Mouse (Mus musculus): ENCODE results near the gene Trim8. TPM values are rescaled to one million over a fixed set of nuclear protein-coding genes. Genes with fewer than 3 reads are reported as not detected.

Gene Trim8
- polyA plus RNA-seq, 1 experiment, result not detected

- Histone ChIP-seq H3K27ac (ENCODE audit: insufficient read depth, low read depth, low read length) (no peak overlapping the region), H3K4me3 (ENCODE audit: insufficient read depth, low read depth, low read length) (peak overlapping the region; percentile 20), H3K4me1 (ENCODE audit: control insufficient read depth, insufficient read depth, low read length) (peaks cover 54% of the 10 kb centered on the region)
- TF ChIP-seq CTCF (IDR thresholded peaks at IDR 0.05; ENCODE audit: insufficient read depth, low read depth, low read length), result no peak
- TF ChIP-seq POLR2A (IDR thresholded peaks at IDR 0.05; ENCODE audit: insufficient read depth, low read depth, low read length), result no peak
- 44% methylated on average over 8 of the region's 8 CpGs for WGBS
These were observed 4.3 kb downstream of the Trim8 start for GRCm38 (mm10) chr19:46505646-46506371.

- peak overlapping the region; percentile 20 for H3K4me3 ChIP-seq (ENCODE audit: insufficient read depth, low read depth, low read length)
- H3K27ac ChIP-seq (ENCODE audit: insufficient read depth, low read depth, low read length), result no peak overlapping the region
- TF ChIP-seq CTCF (IDR thresholded peaks at IDR 0.05; ENCODE audit: insufficient read depth, low read depth, low read length) (no peak), POLR2A (IDR thresholded peaks at IDR 0.05; ENCODE audit: insufficient read depth, low read depth, low read length) (no peak)
- WGBS, result 22% methylated on average over 3 of the region's 3 CpGs
- H3K4me1 ChIP-seq (ENCODE audit: control insufficient read depth, insufficient read depth, low read length), result peaks cover 56% of the 10 kb centered on the region
These were observed 4.8 kb downstream of the Trim8 start for GRCm38 (mm10) chr19:46506372-46506717.

GRCm38 (mm10) chr19:46507181-46507581, 5.7 kb downstream of the Trim8 start:
- Histone ChIP-seq H3K4me3 (ENCODE audit: insufficient read depth, low read depth, low read length) (peak overlapping the region; percentile 10; the same call in 1 of the 2 replicates), H3K4me1 (ENCODE audit: control insufficient read depth, insufficient read depth, low read length) (peaks cover 57% of the 10 kb centered on the region), H3K27ac (ENCODE audit: insufficient read depth, low read depth, low read length) (peak overlapping the region; percentile 43)
- TF ChIP-seq POLR2A (IDR thresholded peaks at IDR 0.05; ENCODE audit: insufficient read depth, low read depth, low read length) (no peak), CTCF (IDR thresholded peaks at IDR 0.05; ENCODE audit: insufficient read depth, low read depth, low read length) (no peak)
- WGBS, result 24% methylated on average over 8 of the region's 8 CpGs

GRCm38 (mm10) chr19:46507806-46508205, 6.3 kb downstream of the Trim8 start:
- no peak overlapping the region for H3K4me3 ChIP-seq (ENCODE audit: insufficient read depth, low read depth, low read length)
- H3K27ac ChIP-seq (ENCODE audit: insufficient read depth, low read depth, low read length), result peak overlapping the region; percentile 43; the same call in 1 of the 2 replicates
- peaks cover 57% of the 10 kb centered on the region for H3K4me1 ChIP-seq (ENCODE audit: control insufficient read depth, insufficient read depth, low read length)
- TF ChIP-seq POLR2A (IDR thresholded peaks at IDR 0.05; ENCODE audit: insufficient read depth, low read depth, low read length), result no peak
- no peak for TF ChIP-seq CTCF (IDR thresholded peaks at IDR 0.05; ENCODE audit: insufficient read depth, low read depth, low read length)
- 42% methylated on average over 1 of the region's 1 CpGs for WGBS

- no peak overlapping the region for H3K4me3 ChIP-seq (ENCODE audit: insufficient read depth, low read depth, low read length)
- H3K27ac ChIP-seq (ENCODE audit: insufficient read depth, low read depth, low read length), result no peak overlapping the region; the same call in 1 of the 2 replicates
- peaks cover 57% of the 10 kb centered on the region for H3K4me1 ChIP-seq (ENCODE audit: control insufficient read depth, insufficient read depth, low read length)
- WGBS, result 59% methylated on average over 3 of the region's 3 CpGs
- no peak for TF ChIP-seq CTCF (IDR thresholded peaks at IDR 0.05; ENCODE audit: insufficient read depth, low read depth, low read length)
- TF ChIP-seq POLR2A (IDR thresholded peaks at IDR 0.05; ENCODE audit: insufficient read depth, low read depth, low read length), result no peak
These were observed 7.2 kb downstream of the Trim8 start for GRCm38 (mm10) chr19:46508738-46509137.

GRCm38 (mm10) chr19:46509202-46509601, 7.7 kb downstream of the Trim8 start:
- Histone ChIP-seq H3K4me3 (ENCODE audit: insufficient read depth, low read depth, low read length) (no peak overlapping the region), H3K27ac (ENCODE audit: insufficient read depth, low read depth, low read length) (no peak overlapping the region; the same call in 1 of the 2 replicates), H3K4me1 (ENCODE audit: control insufficient read depth, insufficient read depth, low read length) (peaks cover 57% of the 10 kb centered on the region)
- 61% methylated on average over 3 of the region's 3 CpGs for WGBS
- no peak for TF ChIP-seq POLR2A (IDR thresholded peaks at IDR 0.05; ENCODE audit: insufficient read depth, low read depth, low read length)
- no peak for TF ChIP-seq CTCF (IDR thresholded peaks at IDR 0.05; ENCODE audit: insufficient read depth, low read depth, low read length)

- TF ChIP-seq POLR2A (IDR thresholded peaks at IDR 0.05; ENCODE audit: insufficient read depth, low read depth, low read length) (no peak), CTCF (IDR thresholded peaks at IDR 0.05; ENCODE audit: insufficient read depth, low read depth, low read length) (no peak)
- WGBS, result 73% methylated on average over 4 of the region's 4 CpGs
- Histone ChIP-seq H3K4me3 (ENCODE audit: insufficient read depth, low read depth, low read length) (no peak overlapping the region), H3K27ac (ENCODE audit: insufficient read depth, low read depth, low read length) (no peak overlapping the region), H3K4me1 (ENCODE audit: control insufficient read depth, insufficient read depth, low read length) (peaks cover 57% of the 10 kb centered on the region)
These were observed 8.2 kb downstream of the Trim8 start for GRCm38 (mm10) chr19:46509736-46510135.

GRCm38 (mm10) chr19:46510401-46510800, 8.9 kb downstream of the Trim8 start:
- WGBS, result 33% methylated on average over 5 of the region's 5 CpGs
- H3K4me3 ChIP-seq (ENCODE audit: insufficient read depth, low read depth, low read length), result no peak overlapping the region
- no peak overlapping the region for H3K27ac ChIP-seq (ENCODE audit: insufficient read depth, low read depth, low read length)
- TF ChIP-seq CTCF (IDR thresholded peaks at IDR 0.05; ENCODE audit: insufficient read depth, low read depth, low read length) (no peak), POLR2A (IDR thresholded peaks at IDR 0.05; ENCODE audit: insufficient read depth, low read depth, low read length) (no peak)
- H3K4me1 ChIP-seq (ENCODE audit: control insufficient read depth, insufficient read depth, low read length), result peaks cover 51% of the 10 kb centered on the region

- H3K27ac ChIP-seq (ENCODE audit: insufficient read depth, low read depth, low read length), result no peak overlapping the region
- H3K4me1 ChIP-seq (ENCODE audit: control insufficient read depth, insufficient read depth, low read length), result peaks cover 46% of the 10 kb centered on the region
- H3K4me3 ChIP-seq (ENCODE audit: insufficient read depth, low read depth, low read length), result no peak overlapping the region
- TF ChIP-seq POLR2A (IDR thresholded peaks at IDR 0.05; ENCODE audit: insufficient read depth, low read depth, low read length), result no peak
- no peak for TF ChIP-seq CTCF (IDR thresholded peaks at IDR 0.05; ENCODE audit: insufficient read depth, low read depth, low read length)
- WGBS, result 56% methylated on average over 3 of the region's 3 CpGs
These were observed 9.3 kb downstream of the Trim8 start for GRCm38 (mm10) chr19:46510824-46511223.
